Mouse (Mus musculus) frontal cortex, postnatal 25 days (tissue): Measurements from ENCODE around the gene Taf8.

Experiments
- DNase-seq, 2 experiments: peaks; one replicate each; pipeline ENCODE4 v3.0.0; 2022; ENCODE audit warnings: low spot score in 2 of 2

Taf8 gene

GRCm38 (mm10) chr17:47459341-47459919 lies 42.7 kb downstream of the Taf8 start:
- no peak for DNase-seq

- no peak for DNase-seq
Measured at GRCm38 (mm10) chr17:47458936-47459335, 43.2 kb downstream of the Taf8 start.

- DNase-seq: no peak
Measured at GRCm38 (mm10) chr17:47458310-47458709, 43.8 kb downstream of the Taf8 start.

- no peak for DNase-seq
Measured at GRCm38 (mm10) chr17:47454675-47455074, 47.4 kb downstream of the Taf8 start.

- no peak for DNase-seq
Measured at GRCm38 (mm10) chr17:47452886-47453285, 49.2 kb downstream of the Taf8 start.

GRCm38 (mm10) chr17:47450880-47451565 lies 51.1 kb downstream of the Taf8 start:
- no peak for DNase-seq

- no peak for DNase-seq
Measured at GRCm38 (mm10) chr17:47450239-47450638, 51.9 kb downstream of the Taf8 start.

- DNase-seq: no peak
Measured at GRCm38 (mm10) chr17:47449432-47449831, 52.7 kb downstream of the Taf8 start.

- DNase-seq: no peak
Measured at GRCm38 (mm10) chr17:47448523-47449372, 53.3 kb downstream of the Taf8 start.

GRCm38 (mm10) chr17:47446561-47446960 lies 55.5 kb downstream of the Taf8 start:
- DNase-seq: no peak

GRCm38 (mm10) chr17:47446025-47446424 lies 56.1 kb downstream of the Taf8 start:
- no peak for DNase-seq

- no peak for DNase-seq
Measured at GRCm38 (mm10) chr17:47445518-47445917, 56.6 kb downstream of the Taf8 start.

GRCm38 (mm10) chr17:47444113-47444512 lies 58.0 kb downstream of the Taf8 start:
- no peak for DNase-seq

GRCm38 (mm10) chr17:47442271-47442670 lies 59.8 kb downstream of the Taf8 start:
- no peak for DNase-seq

- DNase-seq: no peak
Measured at GRCm38 (mm10) chr17:47441296-47442051, 60.6 kb downstream of the Taf8 start.

- no peak for DNase-seq
Measured at GRCm38 (mm10) chr17:47440359-47440890, 61.7 kb downstream of the Taf8 start.

GRCm38 (mm10) chr17:47439396-47440028 lies 62.6 kb downstream of the Taf8 start:
- DNase-seq: no peak

GRCm38 (mm10) chr17:47438611-47439010 lies 63.5 kb downstream of the Taf8 start:
- no peak for DNase-seq

GRCm38 (mm10) chr17:47436907-47437547 lies 65.1 kb downstream of the Taf8 start, which contains the start of gene 1700001C19Rik:
Gene 1700001C19Rik, minus strand, starts transcription at chr17:47437376.
- DNase-seq: no peak

GRCm38 (mm10) chr17:47436156-47436906 lies 65.8 kb downstream of the Taf8 start, which contains the start of gene AI661453:
Gene AI661453, plus strand, starts transcription at chr17:47436615.
- no peak for DNase-seq
